In genomic region chr16:61727709-61728108, GRCm38 (mm10) we compare ENCODE assay signal across 23 mouse cellular contexts.
DNase-seq lines count a peak whose midpoint lies in the region; ATAC-seq and TF ChIP-seq lines count a peak whose summit lies in the region.
"Had no signal": no experiment of that assay in that cellular context is flagged by ENCODE, and none has a peak within 500 bp of the region (broad histone marks: within the 10 kb centered on the region; RNA-seq: fewer than 3 reads in every experiment).

No protein-coding gene starts in this region.

- H3K27me3 ChIP-seq in forebrain, embryonic 15.5 days = no peaks in the 10 kb centered on the region
- no peaks in the 10 kb centered on the region for H3K27me3 ChIP-seq in forebrain, embryonic 11.5 days (ENCODE audit: control insufficient read depth, insufficient read depth, low read length)
- H3K27me3 ChIP-seq in myocyte (ENCODE audit: control insufficient read depth, insufficient read depth, insufficient read length) = no peaks in the 10 kb centered on the region
- H3K27me3 ChIP-seq: embryonic facial prominence, embryonic 13.5 days; hindbrain, embryonic 12.5 days; hindbrain, embryonic 15.5 days had no signal

- no peak overlapping the region for H3ac ChIP-seq in myocyte (ENCODE audit: control insufficient read depth, insufficient read length)

- H3K4me2 ChIP-seq in forebrain, embryonic 15.5 days (replicated peaks) = no peak overlapping the region
- H3K4me2 ChIP-seq in forebrain, embryonic 11.5 days (ENCODE audit: low read depth, low read length, severe bottlenecking) = no peak overlapping the region
- H3K4me2 ChIP-seq in myocyte (ENCODE audit: low read depth) = no peak overlapping the region
- H3K4me2 ChIP-seq: embryonic facial prominence, embryonic 13.5 days; heart, embryonic 11.5 days; hindbrain, embryonic 12.5 days; hindbrain, embryonic 15.5 days had no signal

- H3K4me1 ChIP-seq in forebrain, embryonic 15.5 days = no peaks in the 10 kb centered on the region
- no peaks in the 10 kb centered on the region for H3K4me1 ChIP-seq in forebrain, embryonic 11.5 days (replicated peaks; ENCODE audit: control insufficient read depth, insufficient read depth, low read length)
- H3K4me1 ChIP-seq: embryonic facial prominence, embryonic 10.5 days; embryonic facial prominence, embryonic 13.5 days; hindbrain, embryonic 12.5 days; hindbrain, embryonic 15.5 days had no signal

- 61% methylated on average over 4 of the region's 4 CpGs for WGBS in forebrain, embryonic 15.5 days
- WGBS in forebrain, embryonic 11.5 days = 87% methylated on average over 4 of the region's 4 CpGs

- TF ChIP-seq POLR2A in myocyte (IDR thresholded peaks at IDR 0.05; ENCODE audit: insufficient read length, low read depth) = no peak

- H3K9ac ChIP-seq in forebrain, embryonic 15.5 days (replicated peaks) = no peak overlapping the region
- no peak overlapping the region for H3K9ac ChIP-seq in forebrain, embryonic 11.5 days (ENCODE audit: low read length)
- H3K9ac ChIP-seq: embryonic facial prominence, embryonic 13.5 days; hindbrain, embryonic 12.5 days; hindbrain, embryonic 15.5 days had no signal

- H3K9me3 ChIP-seq in forebrain, embryonic 15.5 days = no peaks in the 10 kb centered on the region
- H3K9me3 ChIP-seq in forebrain, embryonic 11.5 days (ENCODE audit: control insufficient read depth, low read length) = no peaks in the 10 kb centered on the region
- H3K9me3 ChIP-seq: embryonic facial prominence, embryonic 10.5 days; embryonic facial prominence, embryonic 13.5 days; hindbrain, embryonic 12.5 days; hindbrain, embryonic 15.5 days had no signal

- no peaks in the 10 kb centered on the region for H3K79me2 ChIP-seq in myocyte (ENCODE audit: control insufficient read depth, insufficient read depth)

- no peak for DNase-seq in forebrain, embryonic 11.5 days (ENCODE audit: low spot score)
- peak; percentile 2 for DNase-seq in brain, embryonic 18.5 days (ENCODE audit: low read depth, low spot score)
- no peak for DNase-seq in embryo, embryonic 11 days
- DNase-seq in neural tube, embryonic 10.5 days (ENCODE audit: extremely low spot score, low spot score) = no peak
- DNase-seq: adrenal gland, adult 2 months; adrenal gland, postnatal 14 days; cerebellum, adult 11 months; cerebellum, adult 2 months; cerebellum, adult 9-11 months; cerebellum, postnatal 25 days; gastrocnemius, adult 2 months; gastrocnemius, postnatal 14 days; heart, adult 11 months had no signal

- H3K36me3 ChIP-seq in forebrain, embryonic 15.5 days = no peaks in the 10 kb centered on the region
- H3K36me3 ChIP-seq in forebrain, embryonic 11.5 days (ENCODE audit: control insufficient read depth, insufficient read depth, low read length) = no peaks in the 10 kb centered on the region
- no peaks in the 10 kb centered on the region for H3K36me3 ChIP-seq in myocyte (ENCODE audit: control insufficient read depth, insufficient read depth)
- H3K36me3 ChIP-seq: embryonic facial prominence, embryonic 10.5 days; embryonic facial prominence, embryonic 13.5 days; hindbrain, embryonic 12.5 days; hindbrain, embryonic 15.5 days had no signal

- 0 out of 2 replicates have a peak, but pooled peaks have one; percentile 46 for ATAC-seq in forebrain, embryonic 15.5 days (replicated peaks)
- no peak for ATAC-seq in forebrain, embryonic 11.5 days (replicated peaks; ENCODE audit: low FRiP score)
- ATAC-seq: CD4-positive, CD25-positive, alpha-beta regulatory T cell, adult 4 months; intestine, postnatal 0 days had no signal

- no peak overlapping the region for H3K4me3 ChIP-seq in forebrain, embryonic 15.5 days
- H3K4me3 ChIP-seq in forebrain, embryonic 11.5 days (ENCODE audit: low read depth, low read length) = no peak overlapping the region
- no peak overlapping the region for H3K4me3 ChIP-seq in myocyte
- H3K4me3 ChIP-seq: embryonic facial prominence, embryonic 10.5 days; embryonic facial prominence, embryonic 13.5 days; erythroblast, embryonic 14.5 days; gastrocnemius, adult 2 months; hindbrain, embryonic 12.5 days; hindbrain, embryonic 15.5 days had no signal

- no peak overlapping the region for H3K27ac ChIP-seq in forebrain, embryonic 15.5 days (replicated peaks)
- H3K27ac ChIP-seq in forebrain, embryonic 11.5 days (ENCODE audit: low read depth, low read length) = no peak overlapping the region
- H3K27ac ChIP-seq: embryonic facial prominence, embryonic 10.5 days; embryonic facial prominence, embryonic 13.5 days; gastrocnemius, adult 2 months; hindbrain, embryonic 12.5 days; hindbrain, embryonic 15.5 days had no signal

TF ChIP-seq in myocyte, 11 proteins besides CTCF, POLR2A, EP300 and RAD21:
- no peak for TF ChIP-seq USF1 (IDR thresholded peaks at IDR 0.05; ENCODE audit: low read depth)
- TF ChIP-seq CEBPB (IDR thresholded peaks at IDR 0.05; ENCODE audit: insufficient read depth, poor library complexity, severe bottlenecking) = 0 out of 2 replicates have a peak, but pooled peaks have one; percentile 5
- TF ChIP-seq E2F4 (IDR thresholded peaks at IDR 0.05; ENCODE audit: insufficient read depth) = no peak
